Mouse (Mus musculus): Measurements from ENCODE around the gene Grk5. TPM values are rescaled to one million over a fixed set of nuclear protein-coding genes. Genes with fewer than 3 reads are reported as not detected.

Grk5 gene
- polyA plus RNA-seq, 1 experiment from 2014 or later = 2.9 TPM

DNA sequence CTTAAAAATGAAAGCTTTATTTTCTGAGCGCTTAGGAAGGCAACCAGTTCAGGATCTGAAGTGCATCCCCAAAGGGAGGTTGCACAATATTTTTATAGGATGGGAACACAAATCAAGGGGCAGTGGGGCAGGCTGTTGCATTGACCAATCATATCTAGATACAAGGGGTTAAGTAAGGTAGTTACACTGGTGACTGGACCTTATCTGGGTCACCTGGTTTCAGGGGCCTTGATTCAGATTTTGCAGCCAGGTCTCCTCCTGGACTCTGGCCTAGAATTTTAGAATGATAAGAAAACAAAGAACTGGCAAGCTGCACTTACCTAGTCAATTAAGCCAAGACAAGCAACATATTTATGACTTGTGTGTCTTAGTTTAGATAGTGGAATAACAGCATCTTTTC, 161.6 kb downstream of the Grk5 start:
- no peaks in the 10 kb centered on the region for H3K27me3 ChIP-seq (replicated peaks; ENCODE audit: control insufficient read depth, insufficient read depth, low read length)
- 90% methylated on average over 1 of the region's 1 CpGs for WGBS
- ATAC-seq (replicated peaks; ENCODE audit: low FRiP score) (no peak), DNase-seq (ENCODE audit: low spot score) (no peak)
- H3K4me3 ChIP-seq (ENCODE audit: low read depth, low read length) = no peak overlapping the region
- no peaks in the 10 kb centered on the region for H3K9me3 ChIP-seq (ENCODE audit: control insufficient read depth, low read length)
- H3K36me3 ChIP-seq (ENCODE audit: control insufficient read depth, insufficient read depth, low read length) = no peaks in the 10 kb centered on the region
- H3K27ac ChIP-seq (ENCODE audit: low read depth, low read length) = no peak overlapping the region
- no peaks in the 10 kb centered on the region for H3K4me1 ChIP-seq (replicated peaks; ENCODE audit: control insufficient read depth, insufficient read depth, low read length)
- no peak overlapping the region for H3K9ac ChIP-seq (ENCODE audit: low read depth, low read length)
- no peak overlapping the region for H3K4me2 ChIP-seq

DNA sequence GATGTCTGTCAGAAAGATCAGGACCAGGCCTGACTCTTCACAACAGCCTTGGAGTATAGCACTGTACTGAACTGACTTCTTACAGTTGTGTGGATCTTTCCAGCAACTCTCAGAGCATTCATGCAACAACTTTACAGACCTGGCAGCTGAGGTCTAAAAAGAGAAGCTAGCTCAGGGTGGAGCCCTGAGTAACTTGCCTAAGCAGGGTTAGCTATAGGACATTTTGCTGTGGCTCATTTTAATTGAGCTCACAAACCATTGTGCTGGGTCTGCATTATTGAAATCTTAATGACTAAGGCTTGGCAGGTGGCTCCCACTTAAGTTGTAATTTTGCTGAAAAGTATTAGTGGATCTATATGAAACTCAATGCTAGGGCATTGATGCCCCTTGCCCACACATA, 162.5 kb downstream of the Grk5 start:
- H3K27me3 ChIP-seq (replicated peaks; ENCODE audit: control insufficient read depth, insufficient read depth, low read length) = no peaks in the 10 kb centered on the region
- H3K4me3 ChIP-seq (ENCODE audit: low read depth, low read length) = no peak overlapping the region
- no peak overlapping the region for H3K9ac ChIP-seq (ENCODE audit: low read depth, low read length)
- H3K36me3 ChIP-seq (ENCODE audit: control insufficient read depth, insufficient read depth, low read length) = no peaks in the 10 kb centered on the region
- ATAC-seq (replicated peaks; ENCODE audit: low FRiP score) (no peak), DNase-seq (ENCODE audit: low spot score) (no peak)
- H3K4me1 ChIP-seq (replicated peaks; ENCODE audit: control insufficient read depth, insufficient read depth, low read length) = no peaks in the 10 kb centered on the region; the same call in 1 of the 2 replicates
- H3K9me3 ChIP-seq (ENCODE audit: control insufficient read depth, low read length) = no peaks in the 10 kb centered on the region
- no peak overlapping the region for H3K4me2 ChIP-seq
- no peak overlapping the region for H3K27ac ChIP-seq (ENCODE audit: low read depth, low read length)

DNA sequence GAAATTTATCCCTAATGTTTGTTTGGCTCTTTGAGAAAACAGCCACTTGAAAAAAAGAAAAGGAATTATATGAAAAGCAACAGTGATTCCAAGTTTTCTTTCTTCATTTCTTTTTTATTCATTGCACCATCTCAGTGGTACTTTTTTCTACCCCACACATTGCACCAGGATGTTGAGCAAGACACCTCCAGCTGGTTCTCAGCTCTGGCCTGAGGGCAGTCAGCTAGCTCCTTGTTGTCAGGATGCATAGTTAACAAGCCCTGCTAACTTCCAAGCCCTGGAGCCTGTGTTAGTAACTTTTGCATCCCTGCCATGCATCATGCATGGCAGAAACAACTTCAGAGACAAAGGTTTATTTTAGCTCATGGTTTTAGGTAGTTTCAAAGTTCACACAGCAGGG, 163.2 kb downstream of the Grk5 start:
- ATAC-seq (replicated peaks; ENCODE audit: low FRiP score) (no peak), DNase-seq (ENCODE audit: low spot score) (no peak)
- Histone ChIP-seq H3K9me3 (ENCODE audit: control insufficient read depth, low read length) (no peaks in the 10 kb centered on the region), H3K4me3 (ENCODE audit: low read depth, low read length) (no peak overlapping the region), H3K4me1 (replicated peaks; ENCODE audit: control insufficient read depth, insufficient read depth, low read length) (no peaks in the 10 kb centered on the region; the same call in 1 of the 2 replicates), H3K9ac (ENCODE audit: low read depth, low read length) (no peak overlapping the region), H3K27me3 (replicated peaks; ENCODE audit: control insufficient read depth, insufficient read depth, low read length) (no peaks in the 10 kb centered on the region), H3K36me3 (ENCODE audit: control insufficient read depth, insufficient read depth, low read length) (no peaks in the 10 kb centered on the region), H3K4me2 (no peak overlapping the region), H3K27ac (ENCODE audit: low read depth, low read length) (no peak overlapping the region)

DNA sequence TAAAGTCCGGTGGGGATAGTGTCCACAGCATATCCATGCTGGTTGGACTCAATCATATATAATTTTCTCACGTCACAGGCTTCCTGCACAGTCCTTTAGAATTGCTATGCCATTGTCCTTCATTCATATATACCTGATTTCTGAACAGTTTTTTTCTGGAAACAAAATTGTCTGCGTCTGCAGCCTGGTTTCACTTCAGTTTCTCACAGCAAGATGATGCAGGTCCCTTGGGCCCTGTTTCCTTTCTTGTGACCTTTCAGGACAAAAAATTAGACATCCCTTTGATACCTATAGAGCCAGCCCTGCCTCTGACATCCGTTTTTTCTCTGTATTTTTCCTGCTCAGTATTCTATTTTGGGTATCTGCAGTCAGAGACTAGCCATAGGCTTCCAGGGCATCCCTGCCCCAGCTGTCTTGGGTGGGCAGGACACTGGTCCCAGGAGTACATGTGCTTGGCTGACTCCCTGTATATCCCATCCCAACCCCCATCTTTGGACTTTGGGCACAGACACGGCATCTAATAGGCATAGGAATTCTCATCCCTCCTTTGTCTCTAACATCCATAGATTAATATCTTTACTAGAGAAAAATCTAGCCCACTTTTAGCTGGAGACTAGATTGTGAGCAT, 167.3 kb downstream of the Grk5 start:
- Histone ChIP-seq H3K4me1 (replicated peaks; ENCODE audit: control insufficient read depth, insufficient read depth, low read length) (no peaks in the 10 kb centered on the region; the same call in 1 of the 2 replicates), H3K27me3 (replicated peaks; ENCODE audit: control insufficient read depth, insufficient read depth, low read length) (no peaks in the 10 kb centered on the region), H3K4me2 (no peak overlapping the region), H3K27ac (ENCODE audit: low read depth, low read length) (no peak overlapping the region), H3K4me3 (ENCODE audit: low read depth, low read length) (no peak overlapping the region), H3K9ac (ENCODE audit: low read depth, low read length) (no peak overlapping the region), H3K36me3 (ENCODE audit: control insufficient read depth, insufficient read depth, low read length) (no peaks in the 10 kb centered on the region), H3K9me3 (ENCODE audit: control insufficient read depth, low read length) (no peaks in the 10 kb centered on the region)
- ATAC-seq (replicated peaks; ENCODE audit: low FRiP score) = no peak
- no peak for DNase-seq (ENCODE audit: low spot score)
- 66% methylated on average over 5 of the region's 5 CpGs for WGBS

DNA sequence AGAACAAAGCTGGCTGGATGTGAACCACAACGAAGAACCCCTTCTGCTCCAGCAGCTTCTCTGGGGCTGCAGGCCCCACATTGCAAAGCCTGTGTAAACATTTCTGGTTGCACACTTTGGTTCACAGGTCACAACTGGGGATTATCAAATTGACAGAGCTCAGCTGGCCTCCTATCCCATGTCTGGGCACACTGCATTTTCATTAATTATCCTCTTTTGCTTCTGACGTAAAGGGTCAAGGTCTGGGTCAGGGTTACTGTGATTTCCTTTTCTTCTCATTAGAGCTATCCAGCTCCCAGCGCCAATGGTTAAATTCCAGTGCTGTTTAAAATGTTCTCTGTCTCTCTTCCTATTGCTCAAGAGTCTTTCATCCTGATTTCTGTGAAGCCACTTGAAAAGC, 168.0 kb downstream of the Grk5 start:
- Histone ChIP-seq H3K4me1 (replicated peaks; ENCODE audit: control insufficient read depth, insufficient read depth, low read length) (no peaks in the 10 kb centered on the region; the same call in 1 of the 2 replicates), H3K4me3 (ENCODE audit: low read depth, low read length) (no peak overlapping the region), H3K9me3 (ENCODE audit: control insufficient read depth, low read length) (no peaks in the 10 kb centered on the region), H3K4me2 (no peak overlapping the region), H3K9ac (ENCODE audit: low read depth, low read length) (no peak overlapping the region), H3K36me3 (ENCODE audit: control insufficient read depth, insufficient read depth, low read length) (no peaks in the 10 kb centered on the region), H3K27ac (ENCODE audit: low read depth, low read length) (no peak overlapping the region), H3K27me3 (replicated peaks; ENCODE audit: control insufficient read depth, insufficient read depth, low read length) (no peaks in the 10 kb centered on the region)
- DNase-seq (ENCODE audit: low spot score) (no peak), ATAC-seq (replicated peaks; ENCODE audit: low FRiP score) (peak; percentile 68)
- 57% methylated on average over 3 of the region's 3 CpGs for WGBS

DNA sequence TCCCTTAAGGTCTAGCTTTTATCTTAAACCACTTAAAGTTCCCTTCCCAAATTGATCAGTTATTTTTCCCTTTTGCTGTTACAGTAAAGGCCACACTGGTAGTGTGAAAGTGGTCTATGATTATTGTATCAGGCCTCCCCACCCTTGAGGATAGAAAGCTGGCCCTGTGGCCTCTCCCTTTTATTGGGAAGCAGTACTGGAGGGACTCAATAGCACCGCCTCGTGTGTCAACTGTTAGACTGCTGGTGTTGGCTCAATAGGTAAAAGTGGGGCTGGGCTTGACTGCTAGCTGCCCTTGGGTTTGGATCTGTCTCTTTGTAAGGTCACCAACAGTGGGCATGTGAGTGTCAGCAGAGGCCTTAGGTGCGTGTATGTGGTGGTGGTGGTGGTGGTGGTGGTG, 174.8 kb downstream of the Grk5 start:
- Histone ChIP-seq H3K27me3 (replicated peaks; ENCODE audit: control insufficient read depth, insufficient read depth, low read length) (no peaks in the 10 kb centered on the region), H3K4me2 (no peak overlapping the region), H3K9me3 (ENCODE audit: control insufficient read depth, low read length) (no peaks in the 10 kb centered on the region), H3K9ac (ENCODE audit: low read depth, low read length) (no peak overlapping the region), H3K4me3 (ENCODE audit: low read depth, low read length) (no peak overlapping the region), H3K4me1 (replicated peaks; ENCODE audit: control insufficient read depth, insufficient read depth, low read length) (no peaks in the 10 kb centered on the region), H3K36me3 (ENCODE audit: control insufficient read depth, insufficient read depth, low read length) (no peaks in the 10 kb centered on the region), H3K27ac (ENCODE audit: low read depth, low read length) (no peak overlapping the region)
- WGBS = 78% methylated on average over 3 of the region's 3 CpGs
- DNase-seq (ENCODE audit: low spot score) (no peak), ATAC-seq (replicated peaks; ENCODE audit: low FRiP score) (no peak)

DNA sequence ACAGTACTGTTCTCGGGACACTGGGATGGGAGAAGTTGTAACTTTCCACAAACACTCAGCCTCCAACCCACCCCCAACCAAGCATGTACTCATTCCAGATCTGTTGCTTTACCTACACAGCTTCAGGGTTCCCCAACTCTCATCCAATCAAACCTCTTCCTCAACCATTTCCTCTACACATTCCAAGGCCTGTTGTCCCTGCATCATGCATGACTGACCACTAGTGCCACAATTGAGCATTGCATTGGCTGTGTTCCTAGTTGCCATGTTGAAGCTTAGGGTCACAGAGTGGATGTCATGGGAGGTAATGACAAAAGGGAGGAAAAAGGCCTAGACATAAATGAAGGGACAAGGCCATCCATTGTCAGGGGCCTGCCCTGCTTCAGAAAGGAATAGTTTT, 175.5 kb downstream of the Grk5 start:
- H3K4me2 ChIP-seq = no peak overlapping the region
- ATAC-seq (replicated peaks; ENCODE audit: low FRiP score) = no peak
- no peaks in the 10 kb centered on the region for H3K9me3 ChIP-seq (ENCODE audit: control insufficient read depth, low read length)
- no peaks in the 10 kb centered on the region for H3K36me3 ChIP-seq (ENCODE audit: control insufficient read depth, insufficient read depth, low read length)
- no peak overlapping the region for H3K27ac ChIP-seq (ENCODE audit: low read depth, low read length)
- no peak for DNase-seq (ENCODE audit: low spot score)
- no peaks in the 10 kb centered on the region for H3K4me1 ChIP-seq (replicated peaks; ENCODE audit: control insufficient read depth, insufficient read depth, low read length)
- H3K4me3 ChIP-seq (ENCODE audit: low read depth, low read length) = no peak overlapping the region
- no peaks in the 10 kb centered on the region for H3K27me3 ChIP-seq (replicated peaks; ENCODE audit: control insufficient read depth, insufficient read depth, low read length)
- 80% methylated on average over 1 of the region's 1 CpGs for WGBS
- no peak overlapping the region for H3K9ac ChIP-seq (ENCODE audit: low read depth, low read length)

DNA sequence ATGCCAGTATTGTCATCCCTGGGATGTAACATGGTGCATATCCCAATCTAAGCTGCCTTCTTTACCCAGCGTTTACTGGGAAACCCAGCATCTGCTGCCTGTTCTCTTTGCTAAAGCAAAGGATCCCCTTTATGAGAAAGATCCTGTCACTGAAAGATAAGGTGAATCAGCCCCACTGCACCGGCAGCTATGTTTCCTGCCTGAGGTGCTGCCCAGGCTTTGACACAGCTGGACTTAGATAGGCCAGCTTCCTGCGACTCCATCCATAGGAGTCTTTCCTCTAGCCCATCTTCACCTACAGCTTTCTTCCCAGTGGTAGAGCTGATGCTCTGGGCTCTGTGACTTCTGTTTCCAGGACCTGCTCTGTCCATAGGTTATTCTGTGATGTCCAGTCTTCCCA, 189.1 kb downstream of the Grk5 start:
- no peak for ATAC-seq (replicated peaks; ENCODE audit: low FRiP score)
- no peaks in the 10 kb centered on the region for H3K9me3 ChIP-seq (ENCODE audit: control insufficient read depth, low read length)
- no peak overlapping the region for H3K4me2 ChIP-seq
- no peak overlapping the region for H3K27ac ChIP-seq (ENCODE audit: low read depth, low read length)
- H3K36me3 ChIP-seq (ENCODE audit: control insufficient read depth, insufficient read depth, low read length) = no peaks in the 10 kb centered on the region
- no peak overlapping the region for H3K9ac ChIP-seq (ENCODE audit: low read depth, low read length)
- DNase-seq (ENCODE audit: low spot score) = no peak
- no peak overlapping the region for H3K4me3 ChIP-seq (ENCODE audit: low read depth, low read length)
- 35% methylated on average over 3 of the region's 3 CpGs for WGBS
- no peaks in the 10 kb centered on the region for H3K27me3 ChIP-seq (replicated peaks; ENCODE audit: control insufficient read depth, insufficient read depth, low read length)
- no peaks in the 10 kb centered on the region for H3K4me1 ChIP-seq (replicated peaks; ENCODE audit: control insufficient read depth, insufficient read depth, low read length)

DNA sequence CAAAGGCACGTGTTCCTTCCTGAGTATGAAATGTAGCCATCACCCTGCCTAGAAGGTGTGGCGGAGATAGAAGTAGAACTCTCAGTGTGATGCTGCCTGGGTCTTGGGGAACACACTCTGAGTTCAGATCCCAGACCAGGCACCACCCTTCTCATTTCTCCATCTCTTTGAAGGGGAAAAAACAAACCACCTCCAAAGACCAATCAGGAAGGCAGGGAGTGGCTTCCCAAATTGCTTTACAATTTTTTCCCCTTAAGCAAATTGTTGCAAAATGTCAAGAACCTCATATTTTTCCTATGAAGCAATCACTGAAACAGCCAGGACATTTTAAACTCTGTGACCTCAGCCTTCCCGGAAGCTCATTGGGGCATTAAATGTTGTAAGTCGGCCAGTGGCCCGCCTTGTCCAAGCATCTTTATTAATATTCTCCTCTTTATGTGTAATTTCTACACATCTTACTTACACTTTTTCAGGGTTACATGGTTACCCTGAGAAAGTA, 190.8 kb downstream of the Grk5 start:
- Histone ChIP-seq H3K4me1 (replicated peaks; ENCODE audit: control insufficient read depth, insufficient read depth, low read length) (no peaks in the 10 kb centered on the region), H3K36me3 (ENCODE audit: control insufficient read depth, insufficient read depth, low read length) (no peaks in the 10 kb centered on the region), H3K27ac (ENCODE audit: low read depth, low read length) (no peak overlapping the region), H3K9me3 (ENCODE audit: control insufficient read depth, low read length) (no peaks in the 10 kb centered on the region), H3K9ac (ENCODE audit: low read depth, low read length) (no peak overlapping the region), H3K4me2 (no peak overlapping the region), H3K4me3 (ENCODE audit: low read depth, low read length) (no peak overlapping the region), H3K27me3 (replicated peaks; ENCODE audit: control insufficient read depth, insufficient read depth, low read length) (no peaks in the 10 kb centered on the region)
- DNase-seq (ENCODE audit: low spot score) (no peak), ATAC-seq (replicated peaks; ENCODE audit: low FRiP score) (no peak)
- WGBS = 84% methylated on average over 5 of the region's 5 CpGs
